Mouse (Mus musculus) granulocyte monocyte progenitor cell, adult 5-6 weeks (primary cell): ENCODE measurements around the gene Plvap. TPM values are rescaled to one million over a fixed set of nuclear protein-coding genes. Genes with fewer than 3 reads are reported as not detected.

ENCODE experiments used
- ATAC-seq: replicated peaks from 2 replicates; pipeline ENCODE4 v1.8.0; 2016; ENCODE audit warnings: mild to moderate bottlenecking, moderate TSS enrichment, inconsistent platforms; ENCODE audit not compliant: poor library complexity, severe bottlenecking
- total RNA-seq, 2 experiments: library from RNA; stranded (forward) in 1 of 2; stranded (reverse) in 1 of 2; fragments of 200-712, 200-1000 nt in 1 of 2; fragments of >200 nt in 1 of 2; fragmentation: Nextera tagmentation in 1 of 2; gene quantifications; 2 replicates each; pipeline ENCODE4 v1.2.3; 2014 to 2017

The Plvap gene
- total RNA-seq, 2 experiments from 2014 or later: 0.10 TPM; not detected in 1

- no peak for ATAC-seq
Observed at GRCm38 (mm10) chr8:71527162-71527870, 15.8 kb upstream of the Plvap start.

- ATAC-seq: no peak
Observed at GRCm38 (mm10) chr8:71526272-71526671, 14.7 kb upstream of the Plvap start.

- ATAC-seq: no peak
Observed at GRCm38 (mm10) chr8:71525226-71526050, 13.9 kb upstream of the Plvap start, which contains the start of gene Ccdc194. TSS of gene Ccdc194 (minus strand) at chr8:71525711.

- ATAC-seq: peak; percentile 98
Observed at GRCm38 (mm10) chr8:71521634-71522033, 10.1 kb upstream of the Plvap start.

GRCm38 (mm10) chr8:71519037-71519825 lies 7.7 kb upstream of the Plvap start:
- peak; percentile 61 for ATAC-seq

GRCm38 (mm10) chr8:71516786-71517185 lies 5.2 kb upstream of the Plvap start:
- no peak for ATAC-seq

- ATAC-seq: no peak
Observed at GRCm38 (mm10) chr8:71515043-71515442, 3.5 kb upstream of the Plvap start.

- ATAC-seq: 0 out of 2 replicates have a peak, but pooled peaks have one; percentile 34
Observed at GRCm38 (mm10) chr8:71513018-71513754, 1.6 kb upstream of the Plvap start.

GRCm38 (mm10) chr8:71509316-71509715 lies 2.2 kb downstream of the Plvap start:
- ATAC-seq: no peak

GRCm38 (mm10) chr8:71507589-71508104 lies 3.9 kb downstream of the Plvap start:
- peak; percentile 68 for ATAC-seq

- ATAC-seq: no peak
Observed at GRCm38 (mm10) chr8:71505979-71506378, 5.6 kb downstream of the Plvap start.

GRCm38 (mm10) chr8:71505326-71505725 lies 6.2 kb downstream of the Plvap start:
- ATAC-seq: no peak

- no peak for ATAC-seq
Observed at GRCm38 (mm10) chr8:71504349-71504748, 7.2 kb downstream of the Plvap start.

GRCm38 (mm10) chr8:71498816-71499690 lies 12.5 kb downstream of the Plvap start:
- no peak for ATAC-seq

GRCm38 (mm10) chr8:71497881-71498501 lies 13.6 kb downstream of the Plvap start:
- ATAC-seq: no peak

GRCm38 (mm10) chr8:71497077-71497645 lies 14.4 kb downstream of the Plvap start:
- ATAC-seq: no peak

- no peak for ATAC-seq
Observed at GRCm38 (mm10) chr8:71496481-71496880, 15.1 kb downstream of the Plvap start.

GRCm38 (mm10) chr8:71495811-71496210 lies 15.7 kb downstream of the Plvap start:
- no peak for ATAC-seq
